Mouse (Mus musculus) right cerebral cortex, postnatal 36 days (tissue): Measurements from ENCODE around the gene Men1.

Source experiments
- DNase-seq, 2 experiments: peaks; one replicate each; pipeline ENCODE4 v3.0.0; 2022; ENCODE audit warnings: low spot score in 2 of 2, mixed read lengths in 1 of 2

Gene Men1

GRCm38 (mm10) chr19:6390251-6390650 lies 55.5 kb downstream of the Men1 start:
- DNase-seq = no peak
